Mouse (Mus musculus) liver, embryonic 14.5 days (tissue): Measurements from ENCODE around the gene Mical3. TPM values are rescaled to one million over a fixed set of nuclear protein-coding genes. Genes with fewer than 3 reads are reported as not detected.

ENCODE experiments used
- ATAC-seq: fragments of 200-750 bp; cut with Nextera tagmentation; 2 replicates; pipeline ENCODE4 v1.8.0; 2017; ENCODE audit warnings: moderate number of reproducible peaks, mild to moderate bottlenecking, moderate library complexity; ENCODE audit not compliant: insufficient read depth
- DNase-seq, 3 experiments: peaks; one replicate each; pipeline ENCODE4 v3.0.0-alpha.2; 2012 to 2013; ENCODE audit warnings: low read depth in 3 of 3, low spot score in 3 of 3
- H3K27ac ChIP-seq: fragments of 300-500 bp; sonication (generic); 2 replicates; pipeline ENCODE4 v1.5.1; 2014; ENCODE audit warnings: moderate library complexity, mild to moderate bottlenecking, control low read depth, inconsistent platforms
- H3K27me3 ChIP-seq: fragments of 300-500 bp; sonication (generic); 2 replicates; pipeline ENCODE4 v1.6.1; 2014; ENCODE audit warnings: mild to moderate bottlenecking, low read length, moderate library complexity; ENCODE audit not compliant: control insufficient read depth, insufficient read depth
- H3K36me3 ChIP-seq: fragments of 300-500 bp; sonication (generic); replicated peaks from 2 replicates; pipeline ENCODE4 v1.6.1; 2014; ENCODE audit warnings: low read depth; ENCODE audit not compliant: control insufficient read depth, insufficient read depth
- H3K4me1 ChIP-seq, 2 experiments: fragments of 200-500 bp in 1 of 2; fragments of 300-500 bp in 1 of 2; sonication (generic) in 1 of 2; replicated peaks; 2 replicates each; pipeline ENCODE4 v1.6.1; 2012 to 2014; ENCODE audit warnings: antibody characterized with exemption in 1 of 2, inconsistent platforms in 1 of 2, low read length in 1 of 2; ENCODE audit not compliant: control insufficient read depth in 2 of 2, insufficient read depth in 2 of 2
- H3K4me2 ChIP-seq: fragments of 300-500 bp; sonication (generic); 2 replicates; pipeline ENCODE4 v1.6.1; 2014; ENCODE audit warnings: low read depth, mild to moderate bottlenecking, control low read depth, moderate library complexity
- H3K4me3 ChIP-seq, 2 experiments: fragments of 200-500 bp in 1 of 2; fragments of 300-500 bp in 1 of 2; sonication (generic) in 1 of 2; 2 replicates each; pipeline ENCODE4 v1.5.1; 2012 to 2014; ENCODE audit warnings: low read depth in 2 of 2, low read length in 2 of 2, mild to moderate bottlenecking in 2 of 2, control low read depth in 1 of 2, inconsistent platforms in 1 of 2, moderate library complexity in 1 of 2; ENCODE audit not compliant: insufficient read depth in 1 of 2
- H3K9ac ChIP-seq: fragments of 300-500 bp; sonication (generic); replicated peaks from 2 replicates; pipeline ENCODE4 v1.6.1; 2014; ENCODE audit warnings: mild to moderate bottlenecking, control low read depth, moderate library complexity
- H3K9me3 ChIP-seq: fragments of 300-500 bp; sonication (generic); 2 replicates; pipeline ENCODE4 v1.6.1; 2016; ENCODE audit warnings: low read length, mixed read lengths; ENCODE audit not compliant: control insufficient read depth
- CTCF ChIP-seq: IDR thresholded peaks from 2 replicates; pipeline ENCODE4 v1.5.1; 2016; ENCODE audit warnings: antibody characterized with exemption, low read depth, control low read depth
- EP300 ChIP-seq: IDR thresholded peaks from 2 replicates; pipeline ENCODE4 v1.6.1; 2016; ENCODE audit warnings: antibody characterized with exemption, low read depth
- WGBS: fragments of 180-500 bp; shearing (Covaris S2); extraction: QIAGEN DNeasy Blood & Tissue Kit; methylation state at CpG from one replicate; pipeline ENCODE4 v1.1.7; 2014; ENCODE audit not compliant: insufficient replicate concordance; 5-methylcytosine and 5-hydroxymethylcytosine counted together
- polyA plus RNA-seq, 2 experiments: library from polyadenylated mRNA; depleted of rRNA in 1 of 2; stranded (reverse) in 1 of 2; unstranded in 1 of 2; fragments of >200 nt; fragmentation: Nextera tagmentation in 1 of 2; extraction: Ambion mirVana in 1 of 2; gene quantifications; 2 replicates each; pipeline versions ENCODE4 v1.2.1 to v1.2.3; 2012 to 2014

Gene Mical3
- polyA plus RNA-seq, 2 experiments = 8.1 to 9.4 TPM

DNA sequence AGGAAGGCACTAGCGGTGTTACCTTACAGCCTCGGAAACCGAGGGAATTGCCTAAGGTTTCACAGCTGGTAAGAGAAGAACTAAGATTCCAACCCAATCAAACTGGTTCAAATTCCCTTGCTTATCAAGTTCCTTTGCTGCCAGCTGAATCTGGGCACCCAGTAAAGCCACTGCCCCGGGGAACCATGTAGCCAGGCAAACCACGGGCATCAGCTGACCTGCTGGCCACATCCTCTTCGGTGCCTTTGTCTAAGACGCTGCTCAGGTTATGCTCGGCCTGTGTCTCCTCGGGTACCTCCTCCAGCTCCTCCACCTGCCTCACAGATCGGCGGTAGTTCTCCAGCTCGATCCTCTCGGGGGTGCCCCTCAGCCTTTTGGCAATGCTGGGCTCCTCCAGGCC lies 148.5 kb downstream of the Mical3 start:
- WGBS = 71% methylated on average over 13 of the region's 13 CpGs
- TF ChIP-seq EP300 (no peak), CTCF (no peak)
- H3K9me3 ChIP-seq = no peaks in the 10 kb centered on the region

GRCm38 (mm10) chr6:120981537-120981936 lies 149.3 kb downstream of the Mical3 start:
- Histone ChIP-seq H3K27me3 (no peaks in the 10 kb centered on the region), H3K4me1 (no peaks in the 10 kb centered on the region; a peak in 1 of 4 replicates), H3K36me3 (peaks cover 7% of the 10 kb centered on the region), H3K4me2 (no peak overlapping the region), H3K4me3 (no peak overlapping the region), H3K9ac (no peak overlapping the region), H3K27ac (no peak overlapping the region), H3K9me3 (no peaks in the 10 kb centered on the region)
- DNase-seq (peak in 2 of 3 experiments; percentile 16 to 28), ATAC-seq (no peak)
- TF ChIP-seq EP300 (no peak), CTCF (peak; percentile 77)
- WGBS = 48% methylated on average over 6 of the region's 6 CpGs

More for the DNA sequence above, 148.5 kb downstream of the Mical3 start:
- H3K4me2 ChIP-seq = no peak overlapping the region
- no peak overlapping the region for H3K9ac ChIP-seq
- no peak overlapping the region for H3K4me3 ChIP-seq
- no peaks in the 10 kb centered on the region for H3K27me3 ChIP-seq
- no peak overlapping the region for H3K27ac ChIP-seq
- peaks cover 7% of the 10 kb centered on the region for H3K36me3 ChIP-seq
- DNase-seq (no peak), ATAC-seq (no peak)
- H3K4me1 ChIP-seq = peaks cover 0 to 3% of the 10 kb centered on the region in 2 experiments; a peak in 2 of 4 replicates

DNA sequence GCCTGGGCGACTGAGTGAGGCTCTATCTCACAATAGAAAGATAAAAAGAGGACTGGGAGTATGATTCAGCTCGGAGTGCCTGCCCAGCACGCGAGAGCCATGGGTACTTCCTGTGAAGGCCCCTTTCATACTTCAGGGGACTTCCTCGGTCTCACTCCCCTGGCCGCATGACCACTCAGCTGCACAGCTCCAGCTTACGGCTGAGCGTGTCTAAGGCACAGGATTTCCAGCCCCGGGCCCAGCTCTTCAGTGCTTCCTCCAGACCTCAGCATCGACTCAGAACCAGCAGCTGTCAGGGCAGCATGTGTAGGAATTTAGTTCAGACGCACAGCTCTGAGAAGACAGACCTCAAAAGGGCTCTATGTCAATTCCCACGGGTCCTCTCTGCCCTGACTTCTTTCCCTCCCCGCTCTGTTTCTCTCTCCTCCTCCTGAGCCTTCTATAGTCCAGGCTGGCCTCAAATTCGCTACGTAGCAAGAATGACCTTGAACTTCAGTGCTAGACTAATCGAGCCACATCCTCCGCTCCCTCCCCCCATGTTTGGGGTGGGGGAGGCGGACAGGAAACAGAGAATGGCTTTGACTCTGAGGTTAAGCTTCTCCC lies 152.7 kb downstream of the Mical3 start:
- H3K4me3 ChIP-seq = no peak overlapping the region
- 37% methylated on average over 18 of the region's 18 CpGs for WGBS
- no peak overlapping the region for H3K9ac ChIP-seq
- no peak overlapping the region for H3K4me2 ChIP-seq
- TF ChIP-seq CTCF (no peak), EP300 (no peak)
- no peaks in the 10 kb centered on the region for H3K27me3 ChIP-seq
- no peaks in the 10 kb centered on the region for H3K9me3 ChIP-seq
- H3K36me3 ChIP-seq = peaks cover 7% of the 10 kb centered on the region
- ATAC-seq (0 out of 2 replicates have a peak, but pooled peaks have one; percentile 38), DNase-seq (no peak)
- H3K4me1 ChIP-seq = no peaks in the 10 kb centered on the region; a peak in 1 of 4 replicates
- H3K27ac ChIP-seq = no peak overlapping the region

GRCm38 (mm10) chr6:120976991-120977390 lies 153.8 kb downstream of the Mical3 start:
- Histone ChIP-seq H3K9me3 (no peaks in the 10 kb centered on the region), H3K9ac (no peak overlapping the region), H3K27ac (no peak overlapping the region), H3K4me3 (no peak overlapping the region), H3K27me3 (no peaks in the 10 kb centered on the region), H3K36me3 (peaks cover 9% of the 10 kb centered on the region), H3K4me1 (no peaks in the 10 kb centered on the region; a peak in 1 of 4 replicates), H3K4me2 (no peak overlapping the region)
- TF ChIP-seq EP300 = no peak
- TF ChIP-seq CTCF = no peak
- no peak for ATAC-seq
- DNase-seq = no peak
- 79% methylated on average over 11 of the region's 11 CpGs for WGBS

GRCm38 (mm10) chr6:120976097-120976496 lies 154.7 kb downstream of the Mical3 start:
- Histone ChIP-seq H3K9ac (no peak overlapping the region), H3K9me3 (no peaks in the 10 kb centered on the region), H3K36me3 (peaks cover 16% of the 10 kb centered on the region), H3K4me3 (no peak overlapping the region), H3K27ac (no peak overlapping the region), H3K4me2 (no peak overlapping the region), H3K27me3 (no peaks in the 10 kb centered on the region), H3K4me1 (no peaks in the 10 kb centered on the region; a peak in 1 of 4 replicates)
- ATAC-seq = no peak
- WGBS = 77% methylated on average over 12 of the region's 12 CpGs
- TF ChIP-seq EP300 (no peak), CTCF (no peak)
- DNase-seq = no peak
